Mouse (Mus musculus): ENCODE data around the gene Gas1. TPM values are rescaled to one million over a fixed set of nuclear protein-coding genes. Genes with fewer than 3 reads are reported as not detected.

Gene Gas1
- polyA plus RNA-seq, 1 experiment = not detected

DNA sequence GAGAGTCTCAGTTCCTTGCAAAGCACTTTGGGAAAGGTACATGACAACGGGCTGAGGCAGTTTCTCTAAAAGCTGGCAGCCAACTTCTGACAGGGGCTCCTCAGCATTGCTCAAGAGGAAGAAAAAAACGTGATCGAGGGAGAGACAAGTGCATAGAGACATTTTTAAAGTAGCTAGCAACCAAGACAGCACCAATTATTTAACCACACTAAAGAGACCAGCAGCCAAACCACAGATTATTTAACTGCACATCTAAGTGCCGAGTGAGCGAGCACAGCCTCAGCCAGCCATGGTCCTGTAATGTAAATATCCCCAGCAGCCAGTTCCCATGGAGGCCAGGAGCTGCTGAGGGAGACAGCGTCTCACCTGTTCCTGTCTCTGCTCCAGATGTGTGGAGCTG, 16.1 kb upstream of the Gas1 start:
- no peak overlapping the region for H3K27ac ChIP-seq (ENCODE audit: insufficient read depth, low read depth, low read length)
- H3K4me1 ChIP-seq (ENCODE audit: control insufficient read depth, insufficient read depth, low read length) = no peaks in the 10 kb centered on the region
- WGBS = 41% methylated on average over 6 of the region's 6 CpGs
- H3K4me3 ChIP-seq (ENCODE audit: insufficient read depth, low read depth, low read length) = no peak overlapping the region
- TF ChIP-seq CTCF (IDR thresholded peaks at IDR 0.05; ENCODE audit: insufficient read depth, low read depth, low read length) (no peak), POLR2A (IDR thresholded peaks at IDR 0.05; ENCODE audit: insufficient read depth, low read depth, low read length) (no peak)

GRCm38 (mm10) chr13:60189923-60190322, 12.8 kb upstream of the Gas1 start:
- WGBS = 86% methylated on average over 10 of the region's 10 CpGs
- Histone ChIP-seq H3K4me3 (ENCODE audit: insufficient read depth, low read depth, low read length) (no peak overlapping the region), H3K4me1 (ENCODE audit: control insufficient read depth, insufficient read depth, low read length) (no peaks in the 10 kb centered on the region), H3K27ac (ENCODE audit: insufficient read depth, low read depth, low read length) (no peak overlapping the region)
- TF ChIP-seq CTCF (IDR thresholded peaks at IDR 0.05; ENCODE audit: insufficient read depth, low read depth, low read length) (no peak), POLR2A (IDR thresholded peaks at IDR 0.05; ENCODE audit: insufficient read depth, low read depth, low read length) (no peak)

DNA sequence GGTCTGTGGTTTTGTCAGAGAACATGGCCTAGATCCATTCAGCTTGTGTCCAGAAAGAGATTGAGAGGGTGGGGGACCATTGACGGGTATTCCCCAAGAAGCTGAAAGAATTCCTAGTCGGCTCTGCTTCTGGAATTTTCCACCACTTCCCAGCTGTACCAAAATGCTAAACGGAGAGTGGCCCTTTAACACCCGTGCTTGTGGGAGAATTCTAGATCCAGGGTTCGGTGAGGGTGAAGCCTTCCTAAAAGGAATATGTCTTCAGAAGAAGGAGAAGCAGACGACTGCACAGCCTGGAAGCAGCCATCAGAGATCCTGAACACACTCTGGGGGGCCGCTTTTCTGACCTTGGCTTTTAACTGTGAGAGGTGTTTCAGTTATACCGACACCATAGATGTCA, 11.8 kb upstream of the Gas1 start:
- H3K27ac ChIP-seq (ENCODE audit: insufficient read depth, low read depth, low read length) = no peak overlapping the region
- TF ChIP-seq CTCF (IDR thresholded peaks at IDR 0.05; ENCODE audit: insufficient read depth, low read depth, low read length) (no peak), POLR2A (IDR thresholded peaks at IDR 0.05; ENCODE audit: insufficient read depth, low read depth, low read length) (no peak)
- no peaks in the 10 kb centered on the region for H3K4me1 ChIP-seq (ENCODE audit: control insufficient read depth, insufficient read depth, low read length)
- WGBS = 90% methylated on average over 8 of the region's 8 CpGs
- no peak overlapping the region for H3K4me3 ChIP-seq (ENCODE audit: insufficient read depth, low read depth, low read length)

DNA sequence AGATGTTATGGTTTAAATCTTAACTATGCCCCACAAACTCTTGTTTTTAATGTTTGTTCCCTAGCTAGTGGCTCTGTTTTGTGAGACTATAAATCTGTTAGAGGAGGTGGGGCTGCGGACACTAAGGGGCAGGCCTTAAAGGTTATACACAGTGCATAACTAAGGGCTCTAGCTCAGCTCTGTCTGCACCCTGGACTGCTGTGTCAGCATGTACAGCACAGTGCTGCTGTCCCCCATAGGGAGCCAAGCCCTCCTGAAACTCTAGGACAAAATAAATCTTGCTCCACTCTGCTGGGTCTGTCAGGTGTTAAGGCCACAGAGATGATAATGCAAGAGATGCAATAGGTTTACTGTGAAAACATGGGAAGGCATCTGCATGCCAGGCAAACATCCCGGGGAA, 10.1 kb upstream of the Gas1 start:
- 91% methylated on average over 2 of the region's 2 CpGs for WGBS
- no peaks in the 10 kb centered on the region for H3K4me1 ChIP-seq (ENCODE audit: control insufficient read depth, insufficient read depth, low read length)

GRCm38 (mm10) chr13:60182346-60182745, 5.2 kb upstream of the Gas1 start:
- Histone ChIP-seq H3K27ac (ENCODE audit: insufficient read depth, low read depth, low read length) (no peak overlapping the region), H3K4me3 (ENCODE audit: insufficient read depth, low read depth, low read length) (no peak overlapping the region), H3K4me1 (ENCODE audit: control insufficient read depth, insufficient read depth, low read length) (peaks cover 4% of the 10 kb centered on the region; the same call in 1 of the 2 replicates)
- TF ChIP-seq POLR2A (IDR thresholded peaks at IDR 0.05; ENCODE audit: insufficient read depth, low read depth, low read length) = no peak
- no peak for TF ChIP-seq CTCF (IDR thresholded peaks at IDR 0.05; ENCODE audit: insufficient read depth, low read depth, low read length)
- 86% methylated on average over 4 of the region's 4 CpGs for WGBS

More for the DNA sequence above, 10.1 kb upstream of the Gas1 start:
- TF ChIP-seq POLR2A (IDR thresholded peaks at IDR 0.05; ENCODE audit: insufficient read depth, low read depth, low read length) = no peak
- TF ChIP-seq CTCF (IDR thresholded peaks at IDR 0.05; ENCODE audit: insufficient read depth, low read depth, low read length) = no peak
- no peak overlapping the region for H3K27ac ChIP-seq (ENCODE audit: insufficient read depth, low read depth, low read length)
- no peak overlapping the region for H3K4me3 ChIP-seq (ENCODE audit: insufficient read depth, low read depth, low read length)

DNA sequence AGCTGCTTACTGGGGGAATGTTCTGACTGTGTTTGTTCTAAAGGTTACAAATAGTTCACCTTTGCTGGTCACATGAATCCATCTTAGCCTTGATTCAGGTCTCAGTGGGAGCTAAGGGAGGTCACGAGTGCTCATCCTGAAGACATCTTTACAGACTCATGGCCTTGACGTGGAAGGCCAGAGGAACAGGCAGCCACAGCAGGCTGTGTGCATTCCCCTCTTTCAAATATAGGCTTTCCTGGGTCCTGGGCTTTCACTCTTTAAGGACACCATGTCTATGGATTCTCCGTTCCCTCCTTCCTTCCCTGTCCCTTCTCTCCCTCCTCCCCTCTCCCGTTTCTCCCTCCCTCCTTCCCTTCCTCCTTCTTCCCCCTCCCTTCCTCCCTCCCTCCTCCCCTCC, 2.5 kb upstream of the Gas1 start:
- TF ChIP-seq CTCF (IDR thresholded peaks at IDR 0.05; ENCODE audit: insufficient read depth, low read depth, low read length) (no peak), POLR2A (IDR thresholded peaks at IDR 0.05; ENCODE audit: insufficient read depth, low read depth, low read length) (no peak)
- 88% methylated on average over 4 of the region's 4 CpGs for WGBS
- peaks cover 8% of the 10 kb centered on the region; the same call in 1 of the 2 replicates for H3K4me1 ChIP-seq (ENCODE audit: control insufficient read depth, insufficient read depth, low read length)
- H3K27ac ChIP-seq (ENCODE audit: insufficient read depth, low read depth, low read length) = no peak overlapping the region
- H3K4me3 ChIP-seq (ENCODE audit: insufficient read depth, low read depth, low read length) = no peak overlapping the region

- Histone ChIP-seq H3K27ac (ENCODE audit: insufficient read depth, low read depth, low read length) (no peak overlapping the region), H3K4me1 (ENCODE audit: control insufficient read depth, insufficient read depth, low read length) (peaks cover 8% of the 10 kb centered on the region; the same call in 1 of the 2 replicates), H3K4me3 (ENCODE audit: insufficient read depth, low read depth, low read length) (peak overlapping the region; percentile 58)
- WGBS = 2% methylated on average over 15 of the region's 15 CpGs
- TF ChIP-seq CTCF (IDR thresholded peaks at IDR 0.05; ENCODE audit: insufficient read depth, low read depth, low read length) = peak; percentile 74
- no peak for TF ChIP-seq POLR2A (IDR thresholded peaks at IDR 0.05; ENCODE audit: insufficient read depth, low read depth, low read length)
Measured at GRCm38 (mm10) chr13:60178416-60178815, 1.3 kb upstream of the Gas1 start.

DNA sequence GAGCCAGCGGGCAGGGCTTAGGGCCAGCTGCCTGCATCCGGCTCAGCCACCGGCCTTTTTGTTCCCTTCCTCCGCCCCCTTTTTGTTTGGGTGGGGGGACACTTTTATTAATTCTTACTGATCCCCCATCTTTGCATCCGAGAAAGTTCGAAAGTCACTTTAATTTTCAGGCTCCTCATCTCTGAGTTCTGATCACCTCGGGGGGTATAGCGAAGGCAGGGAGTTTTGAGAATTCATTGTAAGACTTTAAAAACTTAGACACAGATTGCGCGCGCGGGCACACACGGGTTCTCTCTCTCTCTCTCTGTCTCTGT, 589 bp upstream of the Gas1 start:
- under 1% methylated on average over 13 of the region's 13 CpGs for WGBS
- no peak overlapping the region for H3K27ac ChIP-seq (ENCODE audit: insufficient read depth, low read depth, low read length)
- TF ChIP-seq CTCF (IDR thresholded peaks at IDR 0.05; ENCODE audit: insufficient read depth, low read depth, low read length) = no peak
- TF ChIP-seq POLR2A (IDR thresholded peaks at IDR 0.05; ENCODE audit: insufficient read depth, low read depth, low read length) = no peak
- peaks cover 8% of the 10 kb centered on the region; the same call in 1 of the 2 replicates for H3K4me1 ChIP-seq (ENCODE audit: control insufficient read depth, insufficient read depth, low read length)
- peak overlapping the region; percentile 58 for H3K4me3 ChIP-seq (ENCODE audit: insufficient read depth, low read depth, low read length)

GRCm38 (mm10) chr13:60176776-60177105, 424 bp downstream of the Gas1 start:
- Histone ChIP-seq H3K27ac (ENCODE audit: insufficient read depth, low read depth, low read length) (peak overlapping the region; percentile 11), H3K4me1 (ENCODE audit: control insufficient read depth, insufficient read depth, low read length) (peaks cover 8% of the 10 kb centered on the region; the same call in 1 of the 2 replicates), H3K4me3 (ENCODE audit: insufficient read depth, low read depth, low read length) (peak overlapping the region; percentile 58)
- no peak for TF ChIP-seq POLR2A (IDR thresholded peaks at IDR 0.05; ENCODE audit: insufficient read depth, low read depth, low read length)
- TF ChIP-seq CTCF (IDR thresholded peaks at IDR 0.05; ENCODE audit: insufficient read depth, low read depth, low read length) = no peak
- WGBS = under 1% methylated on average over 53 of the region's 53 CpGs

Measured in olfactory bulb, adult 2 months (tissue).